Mouse (Mus musculus) CH12.LX (cell line): ENCODE measurements around the gene Jtb. TPM values are rescaled to one million over a fixed set of nuclear protein-coding genes. Genes with fewer than 3 reads are reported as not detected.

Source experiments
- DNase-seq: peaks from one replicate; pipeline ENCODE4 v3.0.0-alpha.2; 2013; ENCODE audit errors: extremely low read depth
- H3K27ac ChIP-seq: 2 replicates; pipeline ENCODE4 v1.5.1; 2012; ENCODE audit warnings: low read depth, mild to moderate bottlenecking, control low read depth, moderate library complexity; ENCODE audit not compliant: insufficient read depth
- H3K27me3 ChIP-seq: replicated peaks from 2 replicates; pipeline ENCODE3; 2012; ENCODE audit warnings: inconsistent platforms
- H3K36me3 ChIP-seq, 2 experiments: replicated peaks in 1 of 2; 2 replicates each; pipeline versions ENCODE3 to v1.6.1; 2012; ENCODE audit warnings: inconsistent platforms in 1 of 2, low read length in 1 of 2, mild to moderate bottlenecking in 1 of 2, mixed read lengths in 1 of 2, moderate library complexity in 1 of 2; ENCODE audit not compliant: control insufficient read depth in 1 of 2, insufficient read depth in 1 of 2
- H3K4me1 ChIP-seq, 2 experiments: 2 replicates each; pipeline ENCODE4 v1.6.1; 2012; ENCODE audit warnings: inconsistent platforms in 1 of 2, moderate library complexity in 1 of 2; ENCODE audit not compliant: insufficient read depth in 2 of 2, control insufficient read depth in 1 of 2
- H3K4me2 ChIP-seq: 2 replicates; pipeline ENCODE4 v1.6.1; 2012; ENCODE audit warnings: low read depth, mild to moderate bottlenecking, control low read depth; ENCODE audit not compliant: poor library complexity, insufficient read depth, severe bottlenecking
- H3K4me3 ChIP-seq, 3 experiments: fragments of 150-350 bp in 1 of 3; sonication (generic) in 1 of 3; replicated peaks in 1 of 3; 2 replicates each; pipeline versions ENCODE3 to v1.5.1; 2011 to 2012; ENCODE audit warnings: low read depth in 2 of 3, low read length in 2 of 3, mild to moderate bottlenecking in 2 of 3, moderate library complexity in 2 of 3, control low read depth in 1 of 3, improper control_type of control experiment in 1 of 3, inconsistent platforms in 1 of 3, mixed read lengths in 1 of 3; ENCODE audit not compliant: poor library complexity in 1 of 3
- H3K79me2 ChIP-seq: replicated peaks from 2 replicates; pipeline ENCODE4 v1.6.1; 2012; ENCODE audit warnings: mild to moderate bottlenecking, moderate library complexity; ENCODE audit not compliant: control insufficient read depth, poor library complexity, insufficient read depth, severe bottlenecking; ENCODE audit errors: extremely low read depth
- H3K9ac ChIP-seq: 2 replicates; pipeline ENCODE4 v1.6.1; 2012; ENCODE audit warnings: low read depth, mild to moderate bottlenecking, control low read depth, moderate library complexity; ENCODE audit not compliant: insufficient read depth
- H3K9me3 ChIP-seq: replicated peaks from 2 replicates; pipeline ENCODE3; 2012; ENCODE audit warnings: low read length, inconsistent platforms, mixed read lengths
- CTCF ChIP-seq, 2 experiments: IDR thresholded peaks in 1 of 2; conservative IDR thresholded peaks in 1 of 2; 2 replicates each; pipeline ENCODE4 v1.5.1; 2011 to 2012; ENCODE audit warnings: low read depth in 2 of 2, low read length in 2 of 2, improper control_type of control experiment in 1 of 2, inconsistent platforms in 1 of 2, mild to moderate bottlenecking in 1 of 2, moderate library complexity in 1 of 2
- E2F4 ChIP-seq: IDR thresholded peaks from 2 replicates; pipeline ENCODE4 v1.6.1; 2011; ENCODE audit warnings: low read depth, low read length, improper control_type of control experiment; ENCODE audit not compliant: insufficient replicate concordance
- ELF1 ChIP-seq: IDR thresholded peaks from 2 replicates; pipeline ENCODE4 v1.6.1; 2014; ENCODE audit warnings: low read depth, mild to moderate bottlenecking, inconsistent platforms, low read length, improper control_type of control experiment
- EP300 ChIP-seq: IDR thresholded peaks from 2 replicates; pipeline ENCODE4 v1.6.1; 2011; ENCODE audit warnings: low read length, improper control_type of control experiment
- ETS1 ChIP-seq: conservative IDR thresholded peaks from 2 replicates; pipeline ENCODE4 v1.6.1; 2012; ENCODE audit warnings: low read depth, mild to moderate bottlenecking, inconsistent platforms, low read length, improper control_type of control experiment, moderate library complexity
- HCFC1 ChIP-seq: IDR thresholded peaks from 2 replicates; pipeline ENCODE4 v1.6.1; 2012; ENCODE audit warnings: low read depth, mild to moderate bottlenecking, inconsistent platforms, low read length, improper control_type of control experiment
- IRF4 ChIP-seq: IDR thresholded peaks from 2 replicates; pipeline ENCODE4 v1.6.1; 2014; ENCODE audit warnings: low read depth, mild to moderate bottlenecking, inconsistent platforms, low read length, improper control_type of control experiment
- JUND ChIP-seq: conservative IDR thresholded peaks from 2 replicates; pipeline ENCODE4 v1.6.1; 2011; ENCODE audit warnings: low read depth, low read length, improper control_type of control experiment
- MAFK ChIP-seq: IDR thresholded peaks from 2 replicates; pipeline ENCODE4 v1.6.1; 2011; ENCODE audit warnings: low read length, improper control_type of control experiment; ENCODE audit not compliant: insufficient replicate concordance
- MAX ChIP-seq: IDR thresholded peaks from 2 replicates; pipeline ENCODE4 v1.6.1; 2011; ENCODE audit warnings: low read length, improper control_type of control experiment
- MEF2A ChIP-seq: IDR thresholded peaks from 2 replicates; pipeline ENCODE4 v1.6.1; 2014; ENCODE audit warnings: low read depth, mild to moderate bottlenecking, inconsistent platforms, low read length, improper control_type of control experiment, borderline replicate concordance
- MXI1 ChIP-seq: IDR thresholded peaks from 2 replicates; pipeline ENCODE4 v1.6.1; 2011; ENCODE audit warnings: mild to moderate bottlenecking, low read depth, low read length, improper control_type of control experiment
- MYC ChIP-seq: IDR thresholded peaks from 2 replicates; pipeline ENCODE4 v1.6.1; 2011; ENCODE audit warnings: low read depth, mild to moderate bottlenecking, improper control_type of control experiment, low read length
- NELFE ChIP-seq: IDR thresholded peaks from 2 replicates; pipeline ENCODE4 v1.6.1; 2011; ENCODE audit warnings: low read depth, low read length, improper control_type of control experiment
- NRF1 ChIP-seq: IDR thresholded peaks from 2 replicates; pipeline ENCODE4 v1.6.1; 2014; ENCODE audit warnings: low read depth, mild to moderate bottlenecking, inconsistent platforms, low read length, improper control_type of control experiment, moderate library complexity
- POLR2A ChIP-seq: IDR thresholded peaks from 2 replicates; pipeline ENCODE4 v1.6.1; 2011; ENCODE audit warnings: low read depth, mild to moderate bottlenecking, improper control_type of control experiment, low read length
- POLR2AphosphoS2 ChIP-seq: IDR thresholded peaks from 2 replicates; pipeline ENCODE4 v1.6.1; 2011; ENCODE audit warnings: low read depth, low read length, improper control_type of control experiment
- RAD21 ChIP-seq: IDR thresholded peaks from 2 replicates; pipeline ENCODE4 v1.6.1; 2011; ENCODE audit warnings: low read depth, mild to moderate bottlenecking, low read length, improper control_type of control experiment, moderate library complexity
- RCOR1 ChIP-seq: conservative IDR thresholded peaks from 2 replicates; pipeline ENCODE4 v1.6.1; 2012; ENCODE audit warnings: low read depth, mild to moderate bottlenecking, inconsistent platforms, low read length, improper control_type of control experiment
- SIN3A ChIP-seq: IDR thresholded peaks from 2 replicates; pipeline ENCODE4 v1.6.1; 2012; ENCODE audit warnings: low read length, improper control_type of control experiment, inconsistent platforms
- TBP ChIP-seq: conservative IDR thresholded peaks from 2 replicates; pipeline ENCODE4 v1.6.1; 2011; ENCODE audit warnings: low read depth, low read length, improper control_type of control experiment
- TCF12 ChIP-seq: IDR thresholded peaks from 2 replicates; pipeline ENCODE4 v1.6.1; 2014; ENCODE audit warnings: low read depth, mild to moderate bottlenecking, inconsistent platforms, low read length, improper control_type of control experiment
- USF2 ChIP-seq: conservative IDR thresholded peaks from 2 replicates; pipeline ENCODE4 v1.6.1; 2011; ENCODE audit warnings: low read depth, low read length, improper control_type of control experiment
- ZKSCAN1 ChIP-seq: IDR thresholded peaks from 2 replicates; pipeline ENCODE4 v1.6.1; 2012; ENCODE audit warnings: low read depth, inconsistent platforms, low read length, improper control_type of control experiment, borderline replicate concordance
- ZMIZ1 ChIP-seq: IDR thresholded peaks from 2 replicates; pipeline ENCODE4 v1.6.1; 2012; ENCODE audit warnings: low read depth, mild to moderate bottlenecking, inconsistent platforms, low read length, improper control_type of control experiment
- ZNF384 ChIP-seq: IDR thresholded peaks from 2 replicates; pipeline ENCODE4 v1.6.1; 2012; ENCODE audit warnings: low read depth, low read length, improper control_type of control experiment, inconsistent platforms
- dilution Hi-C: fragments of 300-500 bp; cut with MboI; formaldehyde crosslinking; loops from 2 replicates; pipeline ENCODE4 v1.14.3; 2020; ENCODE audit warnings: low sequenced_read_pairs; ENCODE audit not compliant: extremely low pct_unique_long_range_greater_than_20kb, extremely low pct_ligation_motif_present
- in situ Hi-C: fragments of 300-500 bp; cut with MboI; formaldehyde crosslinking; loops from 3 replicates; pipeline ENCODE4 v1.14.3; 2019; ENCODE audit warnings: low sequenced_read_pairs, low pct_ligation_motif_present, low pct_unique_long_range_greater_than_20kb, mixed read lengths
- polyA plus RNA-seq: library from polyadenylated mRNA; unstranded; fragments of >175 nt; gene quantifications from 2 replicates; pipeline ENCODE4 v1.2.1, GENCODE M21; 2012; ENCODE audit warnings: low read depth; ENCODE audit not compliant: insufficient read length
- total RNA-seq, 2 experiments: library from RNA; depleted of rRNA; stranded (reverse); fragments of 300-350 nt in 1 of 2; fragments of >200 nt in 1 of 2; gene quantifications; 2 replicates each; pipeline ENCODE4 v1.2.3; 2012 to 2014

The Jtb gene
- total and polyA plus RNA-seq, 3 experiments: 50.8 to 73.6 (median 54.2) TPM

DNA sequence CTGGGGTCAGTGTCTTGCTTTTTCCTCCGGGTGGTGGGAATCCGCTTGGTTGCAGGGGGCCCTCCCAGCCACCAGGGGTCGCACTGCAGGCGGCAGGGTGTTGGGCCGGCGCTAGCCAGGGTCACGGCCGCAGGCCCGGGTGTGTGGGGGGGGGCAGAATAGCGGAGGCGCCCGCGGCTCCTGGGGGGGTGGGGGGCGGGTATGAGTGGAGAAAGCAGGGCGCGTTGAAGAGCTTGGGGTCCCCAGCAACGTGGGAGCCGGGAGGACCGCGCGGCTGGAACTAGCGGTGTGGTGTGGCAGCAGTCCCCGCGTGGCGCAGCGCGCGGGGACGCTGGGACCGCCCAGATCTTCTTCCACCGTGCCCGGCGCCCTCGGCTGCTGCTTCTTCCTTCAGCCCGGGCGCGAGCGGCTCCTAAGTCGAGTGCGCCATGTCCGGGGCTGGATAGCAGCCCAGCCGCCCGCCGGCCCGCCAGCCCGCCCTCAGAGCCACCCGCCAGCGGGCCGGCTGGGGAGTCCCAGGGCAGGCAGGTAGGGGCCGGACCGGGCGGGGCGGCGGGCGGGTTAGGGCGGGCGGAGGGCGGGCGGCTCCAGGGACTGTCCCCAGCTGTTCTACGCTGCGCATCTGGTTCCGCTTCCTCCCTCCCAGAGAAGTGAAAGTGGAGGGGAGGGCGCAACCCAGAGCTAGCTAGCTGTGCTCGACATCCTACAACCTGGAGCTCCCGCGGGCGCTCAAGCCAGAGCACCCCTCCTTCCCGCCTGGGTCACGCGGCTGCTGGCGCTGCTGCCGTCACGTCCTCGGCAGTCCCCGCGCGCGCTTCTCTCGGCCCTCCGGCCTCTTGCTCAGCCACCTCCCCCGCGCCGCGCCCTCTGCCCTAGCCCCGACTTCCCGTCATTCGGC, 33.9 kb downstream of the Jtb start, which contains the start of gene Dennd4b (continued):
- TF ChIP-seq ETS1 (peak; percentile 89), IRF4 (peak; percentile 94), CTCF (conservative IDR thresholded peaks at IDR 0.05 in 1 of 2, IDR thresholded peaks at IDR 0.05 in 1 of 2; ENCODE audit: low read depth in 2 of 2, low read length in 2 of 2) (peak; percentile 11 to 77; a peak in 2 of 4 replicates), MXI1 (peak; percentile 87), JUND (no peak), NELFE (peak; percentile 79), MAX (no peak; the same call in 1 of the 2 replicates), RCOR1 (peak; percentile 49; the same call in 1 of the 2 replicates), USF2 (no peak)
- TF ChIP-seq, all 38 proteins: peak for 25

DNA sequence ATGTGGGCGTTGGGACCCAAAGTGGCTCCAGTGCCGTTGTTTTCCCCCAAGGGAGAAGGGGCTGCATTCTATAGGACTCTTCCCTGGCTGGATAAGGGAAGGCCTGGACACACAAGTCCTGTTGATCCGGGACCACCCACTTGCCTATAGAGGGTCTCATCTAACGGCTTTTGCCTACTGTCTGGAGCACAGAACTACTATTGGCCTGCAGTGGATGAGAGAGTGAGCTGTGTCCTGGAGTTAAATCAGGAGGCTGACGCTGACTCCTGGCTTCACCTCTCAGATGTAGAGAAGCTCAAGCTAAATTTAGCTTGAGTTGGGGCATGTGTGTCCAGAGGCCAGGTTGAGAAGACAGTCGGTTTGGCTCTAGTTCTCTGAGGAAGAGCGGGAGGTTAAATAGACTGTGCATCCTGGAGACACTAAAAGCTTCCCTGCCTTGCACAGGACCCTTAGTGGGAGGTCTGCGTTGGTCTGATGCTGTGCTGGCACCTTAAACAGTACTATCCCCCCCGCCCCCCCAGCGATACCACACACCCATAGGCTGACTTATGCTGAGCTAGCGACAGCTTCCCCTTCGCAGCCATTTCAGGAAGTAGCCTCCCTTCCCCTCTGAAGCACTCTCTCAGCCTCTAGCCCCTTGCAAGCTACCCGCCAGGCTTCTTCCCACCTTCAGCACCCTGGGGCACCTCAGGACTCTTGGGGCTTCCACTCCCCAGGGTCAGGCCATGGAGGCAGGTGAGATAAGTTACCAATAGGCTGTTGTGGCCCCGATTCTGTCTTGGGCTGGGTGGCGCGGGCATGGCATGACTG, 34.7 kb downstream of the Jtb start:
- peak overlapping the region; percentile 97 for H3K9ac ChIP-seq
- peak; percentile 34; the same call in 1 of the 2 replicates for TF ChIP-seq MAX
- TF ChIP-seq ZMIZ1: peak; percentile 93
- TF ChIP-seq POLR2AphosphoS2: peak; percentile 80
- TF ChIP-seq HCFC1: peak; percentile 32
- peak; percentile 86 for TF ChIP-seq ELF1
- no peak for TF ChIP-seq ZKSCAN1
- TF ChIP-seq MYC: peak; percentile 25; the same call in 1 of the 2 replicates
- TF ChIP-seq RAD21: no peak
- no peak for TF ChIP-seq CTCF (conservative IDR thresholded peaks at IDR 0.05 in 1 of 2, IDR thresholded peaks at IDR 0.05 in 1 of 2; ENCODE audit: low read depth in 2 of 2, low read length in 2 of 2)
- TF ChIP-seq TCF12: peak; percentile 66
- TF ChIP-seq POLR2A: peak; percentile 95
- TF ChIP-seq ZNF384: no peak
- no peak for TF ChIP-seq E2F4
- TF ChIP-seq EP300: 0 out of 2 replicates have a peak, but pooled peaks have one; percentile 10
- 0 out of 2 replicates have a peak, but pooled peaks have one; percentile 50 for TF ChIP-seq MEF2A
- TF ChIP-seq SIN3A: peak; percentile 89
- no peak; the same call in 1 of the 2 replicates for TF ChIP-seq MXI1
- TF ChIP-seq NELFE: peak; percentile 97
- TF ChIP-seq MAFK: peak; percentile 44; the same call in 1 of the 2 replicates
- TF ChIP-seq RCOR1: no peak
- TF ChIP-seq NRF1: peak; percentile 22; the same call in 1 of the 2 replicates
- TF ChIP-seq TBP: peak; percentile 91
- peaks cover 57 to 69% of the 10 kb centered on the region in 2 experiments for H3K36me3 ChIP-seq
- in situ Hi-C loops (no loop called here), dilution Hi-C loops (no loop called here)
- peaks cover 28% of the 10 kb centered on the region for H3K79me2 ChIP-seq
- H3K4me1 ChIP-seq: peaks cover 28 to 56% of the 10 kb centered on the region in 2 experiments
- H3K9me3 ChIP-seq: no peaks in the 10 kb centered on the region
- H3K4me3 ChIP-seq: peak overlapping the region; percentile 76 to 92 (median 90)
- DNase-seq: peak; percentile 82
- H3K27ac ChIP-seq: peak overlapping the region; percentile 98
- H3K4me2 ChIP-seq: peak overlapping the region; percentile 63
- H3K27me3 ChIP-seq: no peaks in the 10 kb centered on the region
